Mouse (Mus musculus) liver, adult 2 months (tissue): ENCODE results near the gene Ldlrap1.

Experiments
- CTCF ChIP-seq: fragments of 200-500 bp; IDR thresholded peaks from 2 replicates; pipeline ENCODE4 v1.5.1; 2011; ENCODE audit warnings: low read depth, low read length, control low read depth
- POLR2A ChIP-seq: fragments of 200-500 bp; IDR thresholded peaks from 2 replicates; pipeline ENCODE4 v1.6.1; 2011; ENCODE audit warnings: low read length, control low read depth; ENCODE audit not compliant: insufficient read depth; ENCODE audit errors: extremely low read depth

DNA sequence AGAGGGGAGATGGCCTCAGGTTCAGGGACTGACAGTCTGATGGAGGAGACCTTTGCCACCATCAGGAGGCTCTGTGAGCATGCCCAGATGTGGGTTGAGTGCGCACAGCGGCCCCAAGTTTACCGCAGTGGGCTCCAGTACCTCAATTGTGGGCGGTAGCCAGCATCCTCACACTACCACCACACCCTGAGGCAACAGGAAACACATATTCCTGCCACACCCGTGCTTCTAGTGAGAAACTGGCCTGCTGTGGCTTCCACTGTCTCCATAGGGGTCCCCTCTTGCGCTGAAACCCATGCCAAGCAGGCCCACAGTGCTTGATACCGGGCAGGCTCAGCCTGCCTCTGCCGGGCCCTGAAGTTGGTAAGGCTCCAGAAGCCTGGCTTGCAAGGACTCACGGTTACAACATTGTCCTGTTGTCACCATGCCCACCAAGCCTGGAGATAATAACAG lies 33.2 kb downstream of the Ldlrap1 start:
- no peak for TF ChIP-seq CTCF
- TF ChIP-seq POLR2A, result no peak
